Mouse (Mus musculus): ENCODE measurements around the gene Gm11985.
A peak's percentile ranks its signal among the peaks of the same experiment; 100 is the strongest.

- TF ChIP-seq CTCF (IDR thresholded peaks at IDR 0.05; ENCODE audit: low read depth), result peak; percentile 79
- TF ChIP-seq EP300 (IDR thresholded peaks at IDR 0.05; ENCODE audit: low read depth), result no peak
Measured at GRCm38 (mm10) chr11:7161502-7162174, 26.7 kb downstream of the Gm11985 start.
